In the genomic region with DNA sequence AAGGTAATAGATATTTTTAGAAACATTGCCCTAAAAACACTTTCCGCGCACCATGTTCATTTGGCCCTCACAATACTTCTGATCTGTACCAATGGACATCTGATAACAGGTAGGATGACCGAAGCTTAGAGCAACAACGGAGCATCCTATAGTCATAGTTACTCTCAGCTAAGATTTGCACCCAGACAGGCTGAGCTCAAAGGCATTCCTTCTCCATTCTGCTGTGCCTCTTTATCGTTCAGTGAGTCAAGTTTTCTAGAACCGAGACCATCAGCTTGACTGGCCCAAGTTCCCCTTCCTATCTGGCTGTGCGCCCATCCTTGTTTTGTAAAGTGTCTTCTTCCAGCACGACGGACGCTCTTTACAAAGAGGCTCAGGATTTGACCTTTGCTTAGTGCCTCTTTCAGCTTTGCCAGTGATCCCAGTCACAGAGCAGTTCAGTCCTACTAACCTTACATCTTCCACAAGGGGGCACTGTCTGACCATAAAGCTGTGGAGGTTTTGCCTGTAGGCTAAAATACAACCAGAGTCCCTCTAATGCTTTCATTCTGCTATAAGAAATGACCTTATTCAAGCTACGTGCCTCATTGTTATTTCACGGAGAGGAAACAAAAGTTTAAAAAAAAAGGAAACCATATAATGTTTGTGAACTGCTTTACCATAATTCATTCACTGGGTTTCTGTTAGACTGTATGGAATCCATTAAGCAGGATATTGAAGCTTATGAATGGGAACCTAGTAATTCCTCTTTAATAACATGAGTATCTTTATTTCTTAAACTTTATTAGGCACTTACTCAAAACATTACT, we compare ENCODE assay signal across 9 mouse cellular contexts. TPM values are rescaled to one million over a fixed set of nuclear protein-coding genes. Genes with fewer than 3 reads are reported as not detected.
A peak's percentile ranks its signal among the peaks of the same experiment; 100 is the strongest.
DNase-seq lines count a peak whose midpoint lies in the region; ATAC-seq and TF ChIP-seq lines count a peak whose summit lies in the region.
"Had no signal": no experiment of that assay in that cellular context is flagged by ENCODE, and none has a peak within 500 bp of the region (broad histone marks: within the 10 kb centered on the region; RNA-seq: fewer than 3 reads in every experiment).

No protein-coding gene starts in this region.

- no peak overlapping the region for H3K4me2 ChIP-seq in embryonic facial prominence, embryonic 11.5 days (ENCODE audit: low read depth, low read length)

- ATAC-seq in embryonic facial prominence, embryonic 11.5 days (replicated peaks; ENCODE audit: insufficient number of reproducible peaks, low FRiP score, low TSS enrichment, low read depth) = peak; percentile 44; the same call in 1 of the 2 replicates

- WGBS in heart, embryonic 10.5 days = 60% methylated on average over 12 of the region's 12 CpGs
- WGBS in embryonic facial prominence, embryonic 11.5 days = 46% methylated on average over 12 of the region's 12 CpGs

- no peaks in the 10 kb centered on the region for H3K9me3 ChIP-seq in heart, embryonic 10.5 days
- no peaks in the 10 kb centered on the region for H3K9me3 ChIP-seq in embryonic facial prominence, embryonic 11.5 days (replicated peaks; ENCODE audit: control insufficient read depth, low read length)

- H3K9ac ChIP-seq in embryonic facial prominence, embryonic 11.5 days (replicated peaks; ENCODE audit: low read length) = no peak overlapping the region

- peak; percentile 82 for DNase-seq in heart, embryonic 10.5 days (ENCODE audit: low spot score)
- DNase-seq in heart, postnatal 25 days (ENCODE audit: low spot score) = no peak
- DNase-seq in adrenal gland, postnatal 36 days = peak; percentile 60 to 75
- DNase-seq in embryonic facial prominence, embryonic 11.5 days (ENCODE audit: low spot score) = peak; percentile 94
- peak; percentile 74 for DNase-seq in heart, postnatal 4 days
- peak; percentile 39 to 73 for DNase-seq in layer of hippocampus, adult 2 months (ENCODE audit: low spot score in 2 of 2)
- peak; percentile 79 for DNase-seq in lung, postnatal 10 days
- peak; percentile 61 for DNase-seq in right cerebral cortex, adult 18-20 months

- H3K27me3 ChIP-seq in heart, embryonic 10.5 days (ENCODE audit: insufficient read depth, poor library complexity, severe bottlenecking) = no peaks in the 10 kb centered on the region
- no peaks in the 10 kb centered on the region for H3K27me3 ChIP-seq in embryonic facial prominence, embryonic 11.5 days (ENCODE audit: control insufficient read depth, insufficient read depth, low read length)

- no peaks in the 10 kb centered on the region for H3K4me1 ChIP-seq in heart, embryonic 10.5 days
- no peaks in the 10 kb centered on the region for H3K4me1 ChIP-seq in embryonic facial prominence, embryonic 11.5 days (ENCODE audit: control insufficient read depth, insufficient read depth, low read length)

- no peak overlapping the region for H3K4me3 ChIP-seq in heart, embryonic 10.5 days
- no peak overlapping the region for H3K4me3 ChIP-seq in embryonic facial prominence, embryonic 11.5 days (ENCODE audit: low read depth, low read length)
- H3K4me3 ChIP-seq in layer of hippocampus, adult 2 months = no peak overlapping the region

- H3K27ac ChIP-seq in heart, embryonic 10.5 days = no peak overlapping the region
- H3K27ac ChIP-seq in embryonic facial prominence, embryonic 11.5 days (replicated peaks; ENCODE audit: low read depth, low read length) = no peak overlapping the region
- no peak overlapping the region for H3K27ac ChIP-seq in layer of hippocampus, adult 2 months

- H3K36me3 ChIP-seq in heart, embryonic 10.5 days = no peaks in the 10 kb centered on the region
- no peaks in the 10 kb centered on the region for H3K36me3 ChIP-seq in embryonic facial prominence, embryonic 11.5 days (replicated peaks; ENCODE audit: control insufficient read depth, insufficient read depth, low read depth, low read length)

- peak; percentile 92 for TF ChIP-seq CTCF in layer of hippocampus, adult 2 months (conservative IDR thresholded peaks at IDR 0.05)

- intact Hi-C loops in heart, postnatal 25 days (cut with DNase I) = loop anchor here (2.0 kb wide), 2 partner anchors 935 to 1011 kb away; no protein-coding TSS in a partner anchor

RNA-seq across cellular contexts. Expression of gene Veph1, which starts 35.2 kb away (rescaled TPM):
- 0.89 and 1.0 TPM in 2 replicates for polyA plus RNA-seq in heart, embryonic 10.5 days (2016; fragmentation: Nextera tagmentation; extraction: Ambion mirVana)
- not detected for total RNA-seq in heart, postnatal 25 days (2021)
- not detected for total RNA-seq in adrenal gland, postnatal 36 days (2021)
- polyA plus RNA-seq in embryonic facial prominence, embryonic 11.5 days (2014; fragmentation: Nextera tagmentation; extraction: Ambion mirVana) = 3.9 and 5.5 TPM in 2 replicates
- total RNA-seq in heart, postnatal 4 days (2021) = 1 to 10 TPM; 1.1 to 1.4 TPM
- total RNA-seq in layer of hippocampus, adult 2 months (2021) = under 1 TPM; 0.13 to 0.20 TPM
- total RNA-seq: neutrophil, adult 5-6 weeks had no signal
